Mouse (Mus musculus) heart, postnatal 10 days (tissue): ENCODE data around the gene Mast4. TPM values are rescaled to one million over a fixed set of nuclear protein-coding genes. Genes with fewer than 3 reads are reported as not detected.

Source experiments
- DNase-seq, 2 experiments: peaks; one replicate each; pipeline ENCODE4 v3.0.0; 2021
- intact Hi-C: fragments of 180-260 bp; cut with DNase I; formaldehyde crosslinking; loops from one replicate; pipeline ENCODE4 v1.15.1; 2025
- total RNA-seq, 2 experiments: library from RNA; stranded (reverse); gene quantifications; 2 replicates each; pipeline ENCODE4 v1.2.3; 2021

Gene Mast4
- total RNA-seq, 2 experiments from 2014 or later: 62.8 to 65.1 TPM

DNA sequence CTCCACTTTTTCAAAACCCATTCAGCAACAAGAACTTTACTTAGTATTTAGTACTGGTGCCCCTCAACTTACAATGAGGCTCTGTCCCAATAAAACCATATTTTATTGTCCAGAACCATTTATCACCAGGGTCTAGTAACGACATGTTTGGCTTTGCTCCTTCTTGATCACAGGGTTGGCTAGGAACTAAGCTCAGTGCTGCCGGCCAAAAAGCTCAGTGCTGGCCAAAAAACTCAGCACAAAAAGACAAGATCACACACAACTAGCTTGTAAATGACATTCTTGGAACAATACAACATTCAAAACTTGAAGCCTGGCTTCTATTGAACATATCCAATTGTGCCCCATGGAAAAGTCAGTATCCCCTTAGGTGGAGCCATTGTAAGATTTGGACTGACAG lies 386.8 kb downstream of the Mast4 start:
- DNase-seq: peak; percentile 57
- intact Hi-C loops: no loop called here

DNA sequence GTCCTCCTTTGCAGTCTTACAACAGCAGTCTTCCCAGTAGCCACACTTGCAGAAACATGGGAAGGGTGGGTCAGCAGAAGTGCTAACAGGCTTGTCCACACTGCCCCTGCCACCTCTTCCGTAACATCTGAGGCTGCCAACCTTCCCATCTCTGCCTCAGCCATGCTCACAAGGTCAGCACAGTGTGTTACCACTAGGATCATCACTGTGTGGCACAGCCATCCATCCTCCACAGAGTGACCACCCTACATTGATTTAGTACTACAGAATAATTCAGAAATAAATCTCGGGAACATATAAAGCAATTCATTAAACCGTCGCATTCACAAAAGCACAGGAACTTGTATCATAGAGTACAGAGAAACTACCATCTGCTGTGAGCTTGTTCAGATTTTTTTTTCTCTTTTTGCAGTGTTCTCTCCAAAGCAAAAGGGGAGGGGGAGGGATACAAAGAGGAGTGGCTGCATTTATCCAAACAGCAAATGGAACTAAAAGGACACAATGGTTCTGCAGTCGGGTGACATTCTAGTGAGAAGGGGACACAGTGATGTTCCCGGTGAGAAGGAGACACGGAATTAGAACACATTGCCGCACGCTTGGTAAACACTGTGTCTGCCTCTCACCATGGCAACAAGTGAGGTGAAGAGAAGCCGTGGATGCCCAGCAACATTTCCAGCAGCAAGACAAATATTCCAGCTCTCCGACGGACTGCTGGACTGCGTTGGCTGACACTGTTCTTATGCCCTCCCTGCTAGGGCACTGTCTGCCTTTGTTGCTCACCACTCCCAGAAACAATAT lies 388.1 kb downstream of the Mast4 start:
- intact Hi-C loops: no loop called here
- no peak for DNase-seq

DNA sequence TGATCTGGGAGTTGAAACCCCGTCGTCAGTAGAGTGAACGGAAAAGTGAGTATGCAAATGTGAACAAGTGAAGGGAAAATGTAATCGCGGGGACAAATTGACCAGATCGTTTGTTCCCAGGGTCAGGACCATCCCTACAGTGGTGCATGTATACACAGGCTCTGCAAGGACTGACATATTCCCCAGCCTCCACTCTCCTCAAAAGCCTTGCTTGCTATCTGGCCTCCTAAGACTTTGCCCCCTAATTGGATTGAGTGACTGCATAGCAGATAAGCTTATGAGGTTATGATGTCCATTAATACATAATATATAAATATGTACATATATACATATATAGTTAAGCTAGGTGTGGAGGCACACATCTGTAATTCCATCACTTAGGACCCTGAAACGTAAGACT lies 388.8 kb downstream of the Mast4 start:
- intact Hi-C loops: no loop called here
- no peak for DNase-seq

DNA sequence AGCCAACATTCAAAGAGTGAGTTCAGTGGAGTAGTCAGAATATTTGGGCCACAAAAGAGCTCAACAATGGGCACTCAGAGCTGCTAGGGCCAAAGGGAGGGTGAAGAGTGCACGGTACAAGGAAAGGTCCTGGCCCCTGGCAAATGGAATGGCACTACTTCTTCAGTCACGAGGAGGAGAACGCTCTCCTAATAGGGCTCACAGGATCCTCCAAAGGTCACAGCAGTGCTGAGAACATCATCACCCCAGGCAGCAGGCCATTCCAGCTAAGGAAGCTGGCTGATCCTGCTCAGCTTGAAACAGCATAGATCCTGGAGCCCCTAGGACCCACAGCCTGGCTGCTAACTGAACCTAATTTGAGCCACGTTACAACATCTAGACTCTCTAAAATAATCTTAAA lies 389.8 kb downstream of the Mast4 start:
- intact Hi-C loops: no loop called here
- no peak for DNase-seq

DNA sequence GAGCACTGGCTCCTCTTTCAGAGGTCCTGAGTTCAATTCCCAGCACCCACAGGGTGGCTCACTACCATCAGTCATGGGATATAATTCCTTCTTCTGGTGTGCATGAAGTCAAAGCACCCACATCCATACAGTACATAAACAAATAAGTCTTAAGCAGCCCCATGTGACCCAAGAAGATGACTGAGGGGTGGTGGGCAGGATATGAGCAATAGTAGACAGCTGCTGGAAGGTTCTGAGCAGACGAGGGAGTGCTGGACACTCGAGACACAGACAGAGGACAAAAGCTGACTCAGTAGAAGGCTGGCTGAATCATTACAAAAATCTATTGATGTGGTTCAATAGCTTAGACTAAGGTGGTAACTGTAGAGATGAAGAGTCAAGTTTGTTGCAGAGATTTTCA lies 391.7 kb downstream of the Mast4 start:
- DNase-seq: no peak
- intact Hi-C loops: no loop called here

DNA sequence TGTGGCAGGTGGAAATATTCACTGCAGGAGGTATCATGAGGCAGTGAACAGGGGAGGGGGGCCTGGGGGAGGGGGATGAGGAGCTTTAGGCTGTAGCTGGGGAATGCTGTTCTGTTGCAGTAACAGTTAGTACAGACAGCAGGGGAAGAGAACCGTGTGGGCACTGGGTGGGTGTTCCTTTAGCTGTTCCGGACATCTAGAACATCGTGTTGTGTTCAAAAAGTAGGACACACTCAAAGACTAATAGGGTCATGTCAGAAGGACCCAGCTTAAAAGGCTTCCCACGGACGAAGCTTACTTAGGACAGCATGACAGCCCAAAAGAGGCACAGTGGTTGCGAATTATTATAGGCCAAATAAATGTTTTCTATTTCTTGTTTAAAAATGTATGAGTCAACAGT lies 393.8 kb downstream of the Mast4 start:
- no peak for DNase-seq
- intact Hi-C loops: no loop called here

DNA sequence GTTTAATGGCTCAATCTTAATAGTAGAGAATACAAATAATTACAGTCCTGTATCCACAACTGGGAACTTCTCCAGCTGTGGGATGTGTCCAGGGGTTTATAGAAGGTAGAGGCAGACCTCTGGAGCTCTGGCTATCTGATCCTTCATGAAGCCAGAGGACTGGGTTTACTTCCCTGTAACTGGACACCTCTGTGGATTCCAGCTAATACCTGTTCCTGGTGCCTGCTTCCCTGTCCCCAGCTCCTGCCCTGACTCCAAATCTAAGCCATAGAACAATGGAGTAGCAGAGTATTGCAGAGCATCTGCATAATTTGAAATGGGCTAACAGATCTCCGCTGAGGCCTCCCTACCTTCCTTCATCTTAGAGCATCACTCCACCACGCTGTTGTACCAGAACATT lies 398.1 kb downstream of the Mast4 start:
- DNase-seq: no peak
- intact Hi-C loops: no loop called here

DNA sequence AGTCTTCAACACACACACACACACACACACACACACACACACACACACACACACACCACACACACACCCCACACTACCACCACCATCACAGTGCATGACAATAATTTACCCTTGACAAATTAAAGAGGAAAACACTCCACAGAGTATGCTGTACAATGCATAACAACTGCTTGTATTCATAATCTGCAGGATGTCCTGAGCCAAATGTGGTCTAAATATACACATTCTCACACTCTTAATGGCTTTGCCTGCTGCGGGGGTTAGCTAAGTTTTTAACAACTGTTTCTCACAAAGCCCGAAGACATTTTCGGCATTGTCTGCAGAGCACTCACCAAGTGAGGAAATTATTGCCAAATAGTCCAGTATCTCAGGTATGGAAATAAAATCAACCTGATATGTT lies 398.5 kb downstream of the Mast4 start:
- DNase-seq: peak in 1 of 2 experiments; percentile 36
- intact Hi-C loops: no loop called here

DNA sequence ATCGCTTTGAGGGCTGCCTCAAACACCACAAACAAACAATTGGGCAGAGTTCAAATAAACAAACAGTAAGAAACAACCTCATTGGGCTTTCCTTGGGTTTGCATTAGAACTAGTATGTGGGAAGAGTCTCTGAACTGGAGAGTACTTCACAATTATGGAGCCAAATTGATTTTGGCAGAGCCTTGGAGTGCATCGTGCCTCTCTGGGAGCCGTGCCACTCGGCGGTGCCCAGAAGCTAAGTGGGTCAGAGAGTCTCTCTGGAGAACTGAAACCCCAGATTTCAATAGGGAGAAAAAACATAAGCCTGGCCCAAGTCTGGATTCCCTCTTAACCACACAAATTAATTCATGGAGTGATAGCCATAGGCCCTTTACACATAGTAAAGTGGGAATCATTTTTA lies 400.6 kb downstream of the Mast4 start:
- peak; percentile 79 to 83 for DNase-seq
- intact Hi-C loops: no loop called here

DNA sequence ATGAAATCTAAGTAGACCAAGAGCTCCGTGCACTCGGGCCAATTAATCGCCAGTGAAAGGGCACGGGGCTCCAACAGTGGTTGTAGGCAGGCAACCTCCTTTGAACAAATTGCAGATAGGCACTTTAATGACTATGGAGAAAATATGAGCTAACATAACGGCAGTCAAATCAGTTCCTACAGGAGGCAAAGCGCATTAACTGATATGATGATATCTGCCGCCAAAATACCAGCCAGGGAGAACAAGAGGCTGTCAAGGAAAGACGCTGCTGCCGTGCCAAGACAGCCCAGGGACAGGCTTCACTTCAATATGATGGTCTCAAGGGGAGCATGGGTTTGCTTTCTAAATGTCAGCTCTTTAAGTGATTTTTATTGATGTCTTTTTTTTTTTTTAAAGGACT lies 401.9 kb downstream of the Mast4 start:
- DNase-seq: no peak
- intact Hi-C loops: no loop called here

DNA sequence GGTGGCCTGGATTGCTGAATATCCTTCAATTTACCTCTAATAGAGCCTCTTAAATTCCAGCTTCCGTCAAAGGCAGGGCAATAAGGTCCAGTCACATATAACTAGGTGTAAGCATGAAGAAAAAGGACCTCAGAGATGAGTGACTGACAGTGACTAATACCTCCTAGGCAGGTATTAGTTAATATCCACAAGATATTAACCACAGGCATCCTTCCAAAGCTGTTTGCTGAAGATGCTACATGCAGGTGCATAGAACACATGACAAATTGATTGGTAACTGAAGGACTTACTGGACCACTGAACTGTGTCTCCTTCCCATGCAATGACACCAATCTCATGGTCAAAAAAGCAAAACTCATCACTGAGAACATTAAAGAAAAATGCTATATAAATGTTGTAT lies 402.3 kb downstream of the Mast4 start:
- no peak for DNase-seq
- intact Hi-C loops: no loop called here

DNA sequence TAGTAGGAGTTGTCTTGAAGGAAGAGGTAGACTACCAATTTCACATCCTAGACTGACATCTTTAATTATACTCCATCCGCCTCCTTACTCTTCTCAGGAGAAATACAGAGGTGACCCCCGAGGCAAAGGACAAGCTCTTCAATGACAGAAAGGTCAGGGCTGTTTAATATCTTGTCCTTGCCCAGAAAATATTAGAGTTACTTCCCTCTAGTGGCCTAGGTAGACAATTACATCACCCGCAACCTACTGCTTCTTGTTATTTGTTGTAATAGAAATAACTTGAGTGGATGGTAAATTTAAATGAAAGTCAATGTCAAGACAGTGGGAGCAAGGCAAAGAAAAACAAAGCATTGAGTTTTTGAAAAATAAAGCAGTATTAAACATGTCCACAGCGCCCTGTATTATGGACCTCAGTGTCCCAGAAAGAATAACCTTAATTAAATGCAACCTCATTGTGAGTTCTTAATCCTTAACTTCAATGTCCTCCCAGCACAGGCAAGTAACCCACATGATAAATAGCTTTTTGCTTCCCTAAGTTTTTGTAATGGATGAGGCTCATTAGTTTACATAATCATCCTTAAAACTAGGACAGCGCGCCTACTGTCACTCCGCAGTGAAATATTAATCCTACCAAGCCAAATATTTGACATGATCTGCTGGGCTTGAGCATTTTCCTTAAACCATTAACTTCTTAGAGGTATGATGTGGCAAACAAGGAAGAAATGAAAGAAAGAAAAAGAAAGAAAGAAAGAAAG lies 408.3 kb downstream of the Mast4 start:
- DNase-seq: no peak
- intact Hi-C loops: no loop called here

DNA sequence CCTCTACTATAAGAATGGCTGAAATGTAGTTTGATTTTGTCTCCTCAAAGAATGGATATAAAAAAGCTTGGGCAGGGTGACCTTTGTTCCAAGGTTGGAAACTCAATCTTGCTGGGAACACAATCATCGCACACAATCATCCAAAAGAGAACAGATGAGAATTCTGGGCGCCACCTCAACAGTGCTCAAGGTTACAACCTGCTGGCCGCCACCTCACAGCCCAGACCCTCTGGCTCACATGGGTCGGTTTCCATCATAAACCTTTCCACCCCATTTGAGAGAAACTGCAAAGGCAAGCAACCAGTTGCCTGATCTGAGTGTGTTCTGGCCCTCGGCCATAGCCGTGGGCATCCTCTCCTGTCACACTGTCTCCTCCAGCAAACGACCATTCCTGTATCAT lies 414.6 kb downstream of the Mast4 start:
- intact Hi-C loops: no loop called here

DNA sequence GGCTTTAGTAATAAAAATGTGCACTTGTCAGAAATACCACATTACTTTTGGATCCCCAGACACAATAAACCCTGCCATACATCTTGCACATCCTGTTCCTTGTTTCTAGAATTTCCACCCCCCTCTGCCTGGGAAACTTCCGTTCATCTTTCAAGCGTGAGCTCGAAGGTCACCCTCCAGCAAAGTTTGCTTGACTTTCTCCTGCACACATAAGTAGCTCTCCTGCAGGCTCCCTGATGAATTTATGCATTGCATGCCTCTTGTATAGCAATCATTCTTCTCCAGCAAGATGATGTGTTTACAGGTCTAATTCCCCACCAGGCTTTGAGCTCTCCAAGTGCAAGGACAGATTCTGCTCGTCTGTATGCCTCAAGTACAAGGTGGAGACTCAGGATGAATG lies 415.7 kb downstream of the Mast4 start:
- no peak for DNase-seq

More for the DNA sequence above, 414.6 kb downstream of the Mast4 start:
- no peak for DNase-seq

DNA sequence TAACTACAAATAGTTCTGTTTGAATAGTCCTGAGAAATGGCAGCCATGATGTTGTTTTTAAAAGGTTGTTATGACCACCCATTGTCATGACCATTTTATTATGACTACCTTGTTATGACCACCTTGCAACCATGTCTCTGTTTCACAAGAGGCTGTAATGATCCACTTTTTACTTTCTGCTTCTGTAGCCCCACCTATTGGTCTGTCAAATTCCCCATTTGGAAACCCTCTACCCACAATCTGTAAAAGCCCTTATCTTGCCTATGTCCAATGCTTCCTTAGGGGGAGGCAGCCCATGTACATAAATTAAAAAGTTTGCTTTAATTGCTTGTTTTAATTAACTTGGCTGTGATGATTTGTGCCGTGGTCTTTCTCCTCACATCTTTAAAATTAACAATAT lies 419.0 kb downstream of the Mast4 start:
- DNase-seq: no peak
- intact Hi-C loops: no loop called here

More for the DNA sequence above, 415.7 kb downstream of the Mast4 start:
- intact Hi-C loops: no loop called here

DNA sequence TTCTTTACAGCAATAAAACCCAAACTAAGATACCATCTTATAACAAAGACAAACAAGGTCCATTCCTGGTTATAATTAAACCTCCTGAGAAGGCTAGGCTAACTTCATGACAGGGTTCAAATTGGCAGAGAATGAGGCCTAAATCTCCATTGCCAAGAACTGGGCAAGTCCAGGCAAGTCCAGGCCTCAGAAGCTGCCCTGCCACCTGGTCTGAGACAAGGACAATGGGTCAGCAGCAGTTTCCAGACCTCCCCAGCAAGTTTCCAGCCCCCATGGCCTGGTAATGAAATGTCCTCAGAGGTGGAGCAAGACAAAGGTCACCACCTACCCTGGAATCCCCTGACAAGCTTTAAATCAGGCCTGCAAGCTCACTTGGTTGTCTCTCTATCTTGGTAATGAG lies 419.5 kb downstream of the Mast4 start:
- intact Hi-C loops: no loop called here
- no peak for DNase-seq

DNA sequence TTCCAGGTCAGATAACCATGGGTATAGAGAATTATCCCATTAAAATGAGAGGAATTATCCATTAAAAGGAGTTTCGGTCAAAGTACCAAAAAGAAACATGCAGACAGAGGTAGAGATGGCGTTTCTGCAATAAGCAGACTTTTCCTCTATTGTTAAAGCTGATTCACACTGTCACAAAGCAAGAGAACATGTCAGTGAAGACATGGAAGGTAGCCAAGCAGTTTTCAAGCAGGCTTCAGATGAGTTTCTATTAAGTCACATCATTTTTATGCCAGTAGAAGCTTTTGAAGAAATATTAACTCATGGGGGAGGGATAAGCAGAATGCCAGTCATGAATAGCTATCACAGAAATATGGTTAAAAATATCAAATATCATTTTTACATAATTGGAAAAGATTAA lies 420.4 kb downstream of the Mast4 start:
- DNase-seq: no peak
- intact Hi-C loops: no loop called here

DNA sequence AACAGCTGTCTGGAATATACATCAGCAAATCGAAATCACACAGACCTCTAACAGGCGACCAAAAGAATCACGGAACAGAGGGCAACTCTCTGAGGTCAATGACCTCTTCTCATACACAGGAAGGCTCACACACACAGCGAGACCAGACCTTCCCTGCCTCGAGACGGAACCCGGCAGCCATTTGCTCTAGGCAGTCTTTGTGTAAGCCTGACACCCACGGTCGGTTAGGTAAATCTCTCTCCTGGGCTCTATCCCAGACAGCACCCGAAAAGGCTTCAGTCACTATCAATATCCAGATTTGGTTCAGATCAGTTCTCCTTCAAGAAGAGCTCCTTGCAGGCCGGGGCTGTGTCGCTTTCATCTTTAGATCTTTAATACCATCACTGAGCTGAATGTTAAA lies 421.4 kb downstream of the Mast4 start:
- no peak for DNase-seq
- intact Hi-C loops: no loop called here

DNA sequence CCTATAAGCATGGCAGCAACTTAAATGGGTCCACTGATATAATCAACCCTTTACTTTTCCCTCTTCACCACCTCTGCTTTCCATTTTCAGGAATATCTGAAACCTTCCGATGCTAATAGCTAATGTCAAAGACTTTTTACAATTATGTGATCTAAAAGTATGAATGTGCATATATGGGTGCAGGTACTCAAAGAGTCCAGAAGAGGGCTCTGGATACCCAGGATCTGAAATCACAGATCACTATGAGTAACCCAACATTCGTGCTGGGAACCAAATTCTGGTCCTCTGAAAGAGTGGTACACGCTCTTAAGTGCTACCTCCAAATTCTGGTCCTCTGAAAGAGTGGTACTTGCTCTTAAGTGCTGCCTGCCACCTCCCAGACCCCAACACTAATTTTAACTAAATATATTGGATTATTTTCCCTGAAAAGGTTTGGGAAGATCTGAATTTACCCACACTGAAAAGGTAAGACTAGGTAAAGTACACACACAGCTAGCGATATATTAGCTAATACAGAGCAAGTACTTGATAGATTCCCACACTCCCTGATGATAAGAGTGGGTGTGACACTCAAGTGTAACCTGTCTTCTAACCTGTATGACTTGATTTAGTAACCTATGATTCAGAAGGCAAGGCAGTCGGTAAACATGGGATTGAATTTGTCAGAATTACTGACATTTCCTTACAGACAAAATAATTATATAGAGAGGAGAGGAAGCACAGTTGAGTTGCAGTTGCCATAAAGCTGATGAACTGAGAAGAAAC lies 424.5 kb downstream of the Mast4 start:
- no peak for DNase-seq
- intact Hi-C loops: loop anchor here (5.0 kb wide), 4 partner anchors 43 to 202 kb away; no protein-coding TSS in a partner anchor

DNA sequence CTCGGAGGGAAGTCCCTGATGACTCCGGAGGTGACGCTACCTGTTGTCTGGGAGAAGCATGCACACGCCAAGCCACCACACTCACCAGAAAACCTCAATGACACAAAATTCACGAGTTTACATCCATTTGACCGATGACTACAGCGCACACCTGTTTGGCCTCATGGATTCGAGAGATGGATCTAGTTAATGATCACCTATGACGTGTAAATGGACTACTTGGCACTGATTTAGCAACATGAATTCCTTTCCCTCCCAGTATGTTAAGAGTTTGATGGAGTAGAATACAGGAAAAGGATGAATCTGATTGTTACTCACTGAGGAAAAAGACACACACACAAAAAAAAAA lies 427.7 kb downstream of the Mast4 start:
- no peak for DNase-seq
- intact Hi-C loops: loop anchor here (5.0 kb wide), 4 partner anchors 39 to 206 kb away; no protein-coding TSS in a partner anchor

DNA sequence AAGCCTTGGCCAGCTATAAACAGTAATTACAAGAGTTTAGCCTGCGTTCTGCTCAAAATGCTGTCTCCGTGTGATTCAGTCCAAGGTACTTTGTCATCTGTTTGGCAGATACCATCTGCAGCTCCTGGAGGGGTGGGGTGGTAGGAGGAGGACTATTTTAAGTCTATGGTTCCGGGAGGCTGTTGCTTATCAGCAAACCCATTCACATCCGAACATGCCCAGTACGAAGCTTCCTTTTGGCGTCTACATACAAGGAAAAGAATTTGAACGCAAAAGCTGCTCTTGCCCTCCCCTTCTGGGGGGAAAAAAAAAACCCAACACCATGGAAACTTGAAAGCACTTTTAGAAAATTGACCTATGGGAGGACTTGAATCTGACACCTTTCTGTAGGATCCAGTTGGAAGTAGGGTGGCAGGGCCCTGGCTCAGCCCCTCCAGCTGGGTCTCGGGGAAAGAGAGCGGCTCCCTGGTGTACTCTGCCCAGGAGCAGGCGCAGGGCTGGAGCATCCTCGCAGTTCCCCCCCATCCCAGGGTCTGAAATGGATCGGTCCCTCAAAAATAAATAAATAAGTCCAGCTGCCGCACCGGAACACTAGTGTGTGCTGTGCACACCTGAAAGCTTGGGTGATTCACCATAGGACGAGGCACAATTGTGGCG lies 428.2 kb downstream of the Mast4 start:
- peak; percentile 82 to 84 for DNase-seq
- intact Hi-C loops: loop anchor here (5.0 kb wide), 4 partner anchors 39 to 206 kb away; no protein-coding TSS in a partner anchor
